Mouse (Mus musculus) granulocyte monocyte progenitor cell, adult 5-6 weeks (primary cell): ENCODE data around the gene Rnf10. TPM values are rescaled to one million over a fixed set of nuclear protein-coding genes. Genes with fewer than 3 reads are reported as not detected.

ENCODE experiments used
- ATAC-seq: replicated peaks from 2 replicates; pipeline ENCODE4 v1.8.0; 2016; ENCODE audit warnings: mild to moderate bottlenecking, moderate TSS enrichment, inconsistent platforms; ENCODE audit not compliant: poor library complexity, severe bottlenecking
- total RNA-seq, 2 experiments: library from RNA; stranded (forward) in 1 of 2; stranded (reverse) in 1 of 2; fragments of 200-712, 200-1000 nt in 1 of 2; fragments of >200 nt in 1 of 2; fragmentation: Nextera tagmentation in 1 of 2; gene quantifications; 2 replicates each; pipeline ENCODE4 v1.2.3; 2014 to 2017

Gene Rnf10
- total RNA-seq, 2 experiments from 2014 or later: 52.6 to 93.7 TPM

DNA sequence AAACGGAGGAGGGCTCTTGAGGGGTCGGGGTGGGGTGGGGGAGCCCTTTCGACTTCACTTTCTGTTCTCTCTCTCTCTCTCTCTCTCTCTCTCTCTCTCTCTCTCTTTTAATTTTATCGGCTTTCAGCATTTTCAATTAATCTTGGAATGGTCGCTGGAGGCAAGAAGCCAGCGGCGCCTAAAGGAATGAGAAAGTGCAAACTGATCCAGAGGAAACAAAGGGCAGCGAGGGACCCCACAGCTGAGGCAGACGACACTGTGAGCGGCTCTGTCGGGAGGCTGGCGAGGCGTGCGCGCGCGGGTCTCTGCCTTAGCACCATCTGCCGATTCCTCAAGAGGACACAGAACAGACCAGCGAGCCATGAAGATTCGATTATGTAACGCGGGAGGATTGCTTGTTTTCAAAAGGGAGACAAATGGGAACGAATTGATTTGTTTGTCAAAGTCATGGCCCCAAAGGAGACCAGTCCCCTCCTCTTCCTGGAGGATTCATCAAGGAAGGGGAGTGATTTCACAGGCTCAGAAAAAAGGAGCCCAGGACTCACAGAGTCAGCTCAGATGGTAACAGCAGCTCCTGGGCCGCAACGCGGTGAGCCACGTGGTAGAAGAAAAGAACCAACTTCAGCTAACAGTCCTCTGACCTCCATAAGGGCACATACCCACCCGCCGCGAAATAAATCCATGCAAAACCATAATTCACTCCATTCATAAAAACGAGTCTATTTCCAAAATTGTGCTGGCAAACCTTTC is 68.0 kb downstream of the Rnf10 start:
- peak; percentile 48; the same call in 1 of the 2 replicates for ATAC-seq

GRCm38 (mm10) chr5:115203735-115204561 is 68.8 kb downstream of the Rnf10 start:
- ATAC-seq: no peak; the same call in 1 of the 2 replicates

GRCm38 (mm10) chr5:115194626-115195221 is 78.0 kb downstream of the Rnf10 start:
- no peak for ATAC-seq

- ATAC-seq: peak; percentile 60
Measured at GRCm38 (mm10) chr5:115193669-115194625, 78.8 kb downstream of the Rnf10 start, which contains the start of gene Cabp1. Cabp1 (minus strand) TSS chr5:115194381.

DNA sequence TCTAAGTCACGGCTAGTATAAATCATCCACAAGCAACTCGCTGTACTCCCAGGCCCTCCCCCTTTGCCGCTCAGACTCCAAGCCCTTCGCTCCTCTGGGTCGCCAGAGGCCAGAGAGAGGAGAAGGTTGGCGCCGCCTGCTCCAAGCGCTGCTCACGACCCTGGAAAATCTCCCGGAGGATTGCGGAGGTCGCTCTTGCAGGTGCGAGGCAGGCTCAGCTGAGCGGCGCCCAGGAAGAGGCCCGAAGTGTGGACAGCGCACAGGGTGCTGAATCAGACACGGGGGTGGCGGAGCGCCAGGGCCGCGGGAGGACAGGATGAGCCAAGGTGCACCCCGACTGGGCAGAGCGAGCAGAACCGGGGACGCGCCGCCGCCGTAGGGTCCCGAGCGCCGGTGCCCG is 79.5 kb downstream of the Rnf10 start:
- ATAC-seq: peak; percentile 48

DNA sequence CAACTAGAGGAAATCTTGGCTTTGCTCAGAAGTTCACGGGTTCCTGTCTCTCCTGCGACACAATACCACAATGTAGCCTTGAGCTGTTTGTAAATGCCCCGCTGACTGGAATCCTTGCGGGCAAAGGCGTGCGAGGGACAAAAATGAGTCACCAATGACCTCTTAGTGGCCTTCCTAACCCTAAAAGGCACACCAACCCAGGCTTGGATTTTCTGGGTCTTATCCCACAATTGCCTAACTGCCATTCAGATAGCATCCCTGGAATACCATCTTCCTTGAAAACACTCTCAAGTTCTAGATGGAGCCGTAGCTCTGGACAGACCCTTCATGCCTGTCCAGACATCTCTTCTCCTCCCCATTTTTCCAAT is 79.9 kb downstream of the Rnf10 start:
- no peak for ATAC-seq

- no peak for ATAC-seq
Measured at GRCm38 (mm10) chr5:115191880-115192827, 80.5 kb downstream of the Rnf10 start.

Other genes with a start within 250 kb of the Rnf10 start
- gene Gm10401, start 174.6 kb downstream of the Rnf10 start, total RNA-seq (2014; fragmentation: Nextera tagmentation): not detected in 2 replicates
- 0.26 TPM in 1 of 2 replicates, not detected in the other for gene Gm10401, start 174.6 kb downstream of the Rnf10 start, total RNA-seq (2017)
- gene Acads, start 153.6 kb downstream of the Rnf10 start, total RNA-seq (2014; fragmentation: Nextera tagmentation): 32.0 and 59.2 TPM in 2 replicates
- 24.3 and 27.6 TPM in 2 replicates for gene Acads, start 153.6 kb downstream of the Rnf10 start, total RNA-seq (2017)
- 12.5 and 16.4 TPM in 2 replicates for gene Unc119b, start 137.9 kb downstream of the Rnf10 start, total RNA-seq (2014; fragmentation: Nextera tagmentation)
- 8.1 and 10.3 TPM in 2 replicates for gene Unc119b, start 137.9 kb downstream of the Rnf10 start, total RNA-seq (2017)
- gene Mlec, start 114.7 kb downstream of the Rnf10 start, total RNA-seq (2014; fragmentation: Nextera tagmentation): 247 and 279 TPM in 2 replicates
- 290 and 318 TPM in 2 replicates for gene Mlec, start 114.7 kb downstream of the Rnf10 start, total RNA-seq (2017)
- gene Cabp1, start 78.5 kb downstream of the Rnf10 start, total RNA-seq (2014; fragmentation: Nextera tagmentation): not detected in 2 replicates
- gene Cabp1, start 78.5 kb downstream of the Rnf10 start, total RNA-seq (2017): not detected in 2 replicates
- gene Pop5, start 37.1 kb downstream of the Rnf10 start, total RNA-seq (2014; fragmentation: Nextera tagmentation): 92.9 and 109 TPM in 2 replicates
- 74.0 and 75.4 TPM in 2 replicates for gene Pop5, start 37.1 kb downstream of the Rnf10 start, total RNA-seq (2017)
- gene Coq5, start 6.8 kb upstream of the Rnf10 start, total RNA-seq (2014; fragmentation: Nextera tagmentation): 21.1 and 24.8 TPM in 2 replicates
- 35.3 and 41.9 TPM in 2 replicates for gene Coq5, start 6.8 kb upstream of the Rnf10 start, total RNA-seq (2017)
- gene Dynll1, start 28.1 kb upstream of the Rnf10 start, total RNA-seq (2014; fragmentation: Nextera tagmentation): 491 and 531 TPM in 2 replicates
- 298 and 379 TPM in 2 replicates for gene Dynll1, start 28.1 kb upstream of the Rnf10 start, total RNA-seq (2017)
- gene Srsf9, start 54.3 kb upstream of the Rnf10 start, total RNA-seq (2014; fragmentation: Nextera tagmentation): 75.1 and 80.7 TPM in 2 replicates
- gene Srsf9, start 54.3 kb upstream of the Rnf10 start, total RNA-seq (2017): 75.0 and 91.4 TPM in 2 replicates
- 48.0 and 50.2 TPM in 2 replicates for gene Gatc, start 68.3 kb upstream of the Rnf10 start, total RNA-seq (2014; fragmentation: Nextera tagmentation)
- 12.1 and 15.3 TPM in 2 replicates for gene Gatc, start 68.3 kb upstream of the Rnf10 start, total RNA-seq (2017)
- gene Triap1, start 68.3 kb upstream of the Rnf10 start, total RNA-seq (2014; fragmentation: Nextera tagmentation): 33.7 and 37.2 TPM in 2 replicates
- 15.6 and 24.0 TPM in 2 replicates for gene Triap1, start 68.3 kb upstream of the Rnf10 start, total RNA-seq (2017)
- 446 and 566 TPM in 2 replicates for gene Cox6a1, start 76.1 kb upstream of the Rnf10 start, total RNA-seq (2014; fragmentation: Nextera tagmentation)
- 56.7 and 64.4 TPM in 2 replicates for gene Cox6a1, start 76.1 kb upstream of the Rnf10 start, total RNA-seq (2017)
- not detected in 2 replicates for gene Msi1, start 156.7 kb upstream of the Rnf10 start, total RNA-seq (2014; fragmentation: Nextera tagmentation)
- gene Msi1, start 156.7 kb upstream of the Rnf10 start, total RNA-seq (2017): not detected in 2 replicates
- gene Pla2g1b, start 193.4 kb upstream of the Rnf10 start, total RNA-seq (2014; fragmentation: Nextera tagmentation): not detected in 2 replicates
- not detected in 2 replicates for gene Pla2g1b, start 193.4 kb upstream of the Rnf10 start, total RNA-seq (2017)
- gene Sirt4, start 211.8 kb upstream of the Rnf10 start, total RNA-seq (2014; fragmentation: Nextera tagmentation): 9.2 and 23.1 TPM in 2 replicates
- gene Sirt4, start 211.8 kb upstream of the Rnf10 start, total RNA-seq (2017): 2.9 and 7.1 TPM in 2 replicates
- gene Pxn, start 233.8 kb upstream of the Rnf10 start, total RNA-seq (2014; fragmentation: Nextera tagmentation): 56.2 and 57.1 TPM in 2 replicates
- 110 and 111 TPM in 2 replicates for gene Pxn, start 233.8 kb upstream of the Rnf10 start, total RNA-seq (2017)